Mouse (Mus musculus): ENCODE data around the gene Ipp.

- no peak for TF ChIP-seq CTCF (conservative IDR thresholded peaks at IDR 0.05 in 1 of 2, IDR thresholded peaks at IDR 0.05 in 1 of 2; ENCODE audit: low read depth in 2 of 2, low read length in 2 of 2)
- TF ChIP-seq EP300 (IDR thresholded peaks at IDR 0.05; ENCODE audit: low read length), result no peak
- no peak for TF ChIP-seq USF1 (IDR thresholded peaks at IDR 0.05; ENCODE audit: low read depth, low read length)
- TF ChIP-seq TCF12 (IDR thresholded peaks at IDR 0.05; ENCODE audit: low read depth, low read length), result no peak
- TF ChIP-seq CHD2 (IDR thresholded peaks at IDR 0.05; ENCODE audit: low read length), result no peak
- TF ChIP-seq ZKSCAN1 (IDR thresholded peaks at IDR 0.05; ENCODE audit: borderline replicate concordance, low read depth, low read length), result no peak
- no peak for TF ChIP-seq RAD21 (IDR thresholded peaks at IDR 0.05; ENCODE audit: low read depth, low read length)
These were observed 16.2 kb upstream of the Ipp start for GRCm38 (mm10) chr4:116491119-116491536.

Measured in CH12.LX (cell line).